Mouse (Mus musculus): ENCODE measurements at regions not wholly inside any gene's neighbourhood (a gene's known extent, or its start where the extent isn't known, plus 50 kb on each side); places are given as distances from the start of the nearest gene placed in this dataset.

DNA sequence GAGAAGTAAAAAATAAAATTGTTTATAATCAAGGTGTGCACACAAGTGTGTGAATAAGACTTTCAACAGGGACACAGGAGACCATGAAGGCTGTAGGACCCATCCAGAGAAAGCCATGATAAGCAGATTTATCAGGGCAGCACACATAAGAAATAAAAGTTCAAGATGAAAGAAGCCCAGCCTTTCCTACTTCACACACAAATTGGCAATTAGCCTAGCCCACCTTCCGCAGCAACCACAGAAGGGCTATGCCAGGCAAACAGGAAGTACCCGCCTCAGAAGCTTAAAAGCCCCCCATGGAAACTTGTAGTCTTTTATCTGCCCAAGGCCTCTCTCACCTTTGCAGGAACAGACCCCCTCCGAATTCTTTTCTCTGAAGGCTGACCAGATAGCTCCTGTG, 77.5 kb upstream of the Eomes start:
- TF ChIP-seq EP300 (IDR thresholded peaks at IDR 0.05; ENCODE audit: insufficient read depth, low read depth, low read length) (no peak), CTCF (IDR thresholded peaks at IDR 0.05) (no peak), POLR2A (IDR thresholded peaks at IDR 0.05; ENCODE audit: insufficient read depth, low read depth, low read length) (no peak)

All from heart, adult 2 months (tissue).